Mouse (Mus musculus): Measurements from ENCODE around the gene Mettl5. TPM values are rescaled to one million over a fixed set of nuclear protein-coding genes. Genes with fewer than 3 reads are reported as not detected.

The Mettl5 gene
- polyA plus RNA-seq, 1 experiment from 2014 or later = 37.1 TPM

GRCm38 (mm10) chr2:69856392-69856791 is 29.0 kb downstream of the Mettl5 start:
- no peak for ATAC-seq (ENCODE audit: insufficient number of reproducible peaks, low FRiP score)
- H3K4me2 ChIP-seq = no peak overlapping the region
- H3K27me3 ChIP-seq (replicated peaks) = no peaks in the 10 kb centered on the region
- 0 out of 2 replicates have a peak, but pooled peaks cover 3% of the 10 kb centered on the region for H3K4me1 ChIP-seq (replicated peaks)
- 24% methylated on average over 8 of the region's 8 CpGs for WGBS
- no peak overlapping the region for H3K4me3 ChIP-seq
- no peaks in the 10 kb centered on the region for H3K36me3 ChIP-seq
- no peak overlapping the region for H3K27ac ChIP-seq (ENCODE audit: poor library complexity, severe bottlenecking)
- H3K9me3 ChIP-seq (replicated peaks) = no peaks in the 10 kb centered on the region
- H3K9ac ChIP-seq = no peak overlapping the region

- Histone ChIP-seq H3K4me2 (no peak overlapping the region), H3K4me3 (no peak overlapping the region), H3K27me3 (replicated peaks) (no peaks in the 10 kb centered on the region), H3K9ac (no peak overlapping the region), H3K36me3 (no peaks in the 10 kb centered on the region), H3K9me3 (replicated peaks) (no peaks in the 10 kb centered on the region), H3K27ac (ENCODE audit: poor library complexity, severe bottlenecking) (no peak overlapping the region), H3K4me1 (replicated peaks) (no peaks in the 10 kb centered on the region)
- no peak for ATAC-seq (ENCODE audit: insufficient number of reproducible peaks, low FRiP score)
- WGBS = 55% methylated on average over 2 of the region's 2 CpGs
Observed at GRCm38 (mm10) chr2:69851427-69852058, 33.9 kb downstream of the Mettl5 start.

GRCm38 (mm10) chr2:69849215-69849614 is 36.2 kb downstream of the Mettl5 start:
- Histone ChIP-seq H3K27ac (ENCODE audit: poor library complexity, severe bottlenecking) (no peak overlapping the region), H3K9me3 (replicated peaks) (no peaks in the 10 kb centered on the region), H3K4me2 (no peak overlapping the region), H3K9ac (no peak overlapping the region), H3K4me1 (replicated peaks) (no peaks in the 10 kb centered on the region), H3K4me3 (no peak overlapping the region), H3K27me3 (replicated peaks) (no peaks in the 10 kb centered on the region), H3K36me3 (no peaks in the 10 kb centered on the region)
- WGBS = 63% methylated on average over 6 of the region's 6 CpGs
- ATAC-seq (ENCODE audit: insufficient number of reproducible peaks, low FRiP score) = 0 out of 2 replicates have a peak, but pooled peaks have one; percentile 40

- H3K27me3 ChIP-seq (replicated peaks) = no peaks in the 10 kb centered on the region
- ATAC-seq (ENCODE audit: insufficient number of reproducible peaks, low FRiP score) = no peak
- no peak overlapping the region for H3K27ac ChIP-seq (ENCODE audit: poor library complexity, severe bottlenecking)
- H3K36me3 ChIP-seq = peaks cover 24% of the 10 kb centered on the region
- H3K4me2 ChIP-seq = no peak overlapping the region
- H3K9me3 ChIP-seq (replicated peaks) = no peaks in the 10 kb centered on the region
- no peak overlapping the region for H3K4me3 ChIP-seq
- H3K9ac ChIP-seq = no peak overlapping the region
- no peaks in the 10 kb centered on the region for H3K4me1 ChIP-seq (replicated peaks)
- WGBS = 42% methylated on average over 6 of the region's 6 CpGs
Observed at GRCm38 (mm10) chr2:69840261-69840660, 45.2 kb downstream of the Mettl5 start.

GRCm38 (mm10) chr2:69838707-69839106 is 46.7 kb downstream of the Mettl5 start:
- no peaks in the 10 kb centered on the region for H3K9me3 ChIP-seq (replicated peaks)

GRCm38 (mm10) chr2:69837996-69838395 is 47.4 kb downstream of the Mettl5 start:
- Histone ChIP-seq H3K9ac (no peak overlapping the region), H3K36me3 (peaks cover 44% of the 10 kb centered on the region), H3K4me2 (no peak overlapping the region), H3K27ac (ENCODE audit: poor library complexity, severe bottlenecking) (no peak overlapping the region), H3K4me3 (no peak overlapping the region), H3K4me1 (replicated peaks) (no peaks in the 10 kb centered on the region), H3K27me3 (replicated peaks) (no peaks in the 10 kb centered on the region), H3K9me3 (replicated peaks) (no peaks in the 10 kb centered on the region)
- 34% methylated on average over 3 of the region's 3 CpGs for WGBS
- ATAC-seq (ENCODE audit: insufficient number of reproducible peaks, low FRiP score) = no peak

More at GRCm38 (mm10) chr2:69838707-69839106, 46.7 kb downstream of the Mettl5 start:
- ATAC-seq (ENCODE audit: insufficient number of reproducible peaks, low FRiP score) = no peak
- peaks cover 37% of the 10 kb centered on the region for H3K36me3 ChIP-seq
- no peak overlapping the region for H3K4me2 ChIP-seq
- H3K27ac ChIP-seq (ENCODE audit: poor library complexity, severe bottlenecking) = no peak overlapping the region
- H3K4me1 ChIP-seq (replicated peaks) = no peaks in the 10 kb centered on the region
- H3K4me3 ChIP-seq = no peak overlapping the region
- H3K9ac ChIP-seq = no peak overlapping the region
- H3K27me3 ChIP-seq (replicated peaks) = no peaks in the 10 kb centered on the region

GRCm38 (mm10) chr2:69837244-69837967 is 48.0 kb downstream of the Mettl5 start:
- Histone ChIP-seq H3K4me1 (replicated peaks) (no peaks in the 10 kb centered on the region), H3K36me3 (peaks cover 50% of the 10 kb centered on the region), H3K4me2 (no peak overlapping the region), H3K4me3 (no peak overlapping the region), H3K9ac (no peak overlapping the region), H3K9me3 (replicated peaks) (no peaks in the 10 kb centered on the region), H3K27me3 (replicated peaks) (no peaks in the 10 kb centered on the region), H3K27ac (ENCODE audit: poor library complexity, severe bottlenecking) (no peak overlapping the region)
- no peak for ATAC-seq (ENCODE audit: insufficient number of reproducible peaks, low FRiP score)
- WGBS = 75% methylated on average over 7 of the region's 7 CpGs

- Histone ChIP-seq H3K9me3 (replicated peaks) (no peaks in the 10 kb centered on the region), H3K27ac (ENCODE audit: poor library complexity, severe bottlenecking) (no peak overlapping the region), H3K4me3 (no peak overlapping the region), H3K36me3 (peaks cover 78% of the 10 kb centered on the region), H3K9ac (no peak overlapping the region), H3K27me3 (replicated peaks) (no peaks in the 10 kb centered on the region), H3K4me2 (no peak overlapping the region), H3K4me1 (replicated peaks) (peaks cover 14% of the 10 kb centered on the region)
- 72% methylated on average over 8 of the region's 8 CpGs for WGBS
- no peak for ATAC-seq (ENCODE audit: insufficient number of reproducible peaks, low FRiP score)
Observed at GRCm38 (mm10) chr2:69830116-69830515, 55.3 kb downstream of the Mettl5 start.

- Histone ChIP-seq H3K9ac (no peak overlapping the region), H3K9me3 (replicated peaks) (no peaks in the 10 kb centered on the region), H3K36me3 (peaks cover 78% of the 10 kb centered on the region), H3K27me3 (replicated peaks) (no peaks in the 10 kb centered on the region), H3K4me1 (replicated peaks) (peaks cover 18% of the 10 kb centered on the region), H3K4me2 (no peak overlapping the region), H3K27ac (ENCODE audit: poor library complexity, severe bottlenecking) (no peak overlapping the region), H3K4me3 (no peak overlapping the region)
- WGBS = 76% methylated on average over 2 of the region's 2 CpGs
- no peak for ATAC-seq (ENCODE audit: insufficient number of reproducible peaks, low FRiP score)
Observed at GRCm38 (mm10) chr2:69829680-69830079, 55.7 kb downstream of the Mettl5 start.

- H3K27me3 ChIP-seq (replicated peaks) = no peaks in the 10 kb centered on the region
- H3K36me3 ChIP-seq = peaks cover 68% of the 10 kb centered on the region
- no peak overlapping the region for H3K27ac ChIP-seq (ENCODE audit: poor library complexity, severe bottlenecking)
- no peak overlapping the region for H3K4me2 ChIP-seq
- H3K9ac ChIP-seq = no peak overlapping the region
- no peaks in the 10 kb centered on the region for H3K9me3 ChIP-seq (replicated peaks)
- H3K4me1 ChIP-seq (replicated peaks) = peaks cover 28% of the 10 kb centered on the region
- 36% methylated on average over 7 of the region's 7 CpGs for WGBS
- H3K4me3 ChIP-seq = no peak overlapping the region
- no peak for ATAC-seq (ENCODE audit: insufficient number of reproducible peaks, low FRiP score)
Observed at GRCm38 (mm10) chr2:69828031-69828430, 57.4 kb downstream of the Mettl5 start.

GRCm38 (mm10) chr2:69826380-69826779 is 59.0 kb downstream of the Mettl5 start:
- H3K27me3 ChIP-seq (replicated peaks) = no peaks in the 10 kb centered on the region
- no peak overlapping the region for H3K4me3 ChIP-seq
- H3K4me2 ChIP-seq = no peak overlapping the region
- no peak overlapping the region for H3K27ac ChIP-seq (ENCODE audit: poor library complexity, severe bottlenecking)
- peaks cover 28% of the 10 kb centered on the region for H3K4me1 ChIP-seq (replicated peaks)
- peaks cover 55% of the 10 kb centered on the region for H3K36me3 ChIP-seq
- no peaks in the 10 kb centered on the region for H3K9me3 ChIP-seq (replicated peaks)
- no peak for ATAC-seq (ENCODE audit: insufficient number of reproducible peaks, low FRiP score)
- H3K9ac ChIP-seq = no peak overlapping the region
- 85% methylated on average over 2 of the region's 2 CpGs for WGBS

Measured in heart, embryonic 12.5 days (tissue).